Mouse (Mus musculus): ENCODE measurements at regions not wholly inside any gene's neighbourhood (a gene's known extent, or its start where the extent isn't known, plus 50 kb on each side); places are given as distances from the start of the nearest gene placed in this dataset.

DNA sequence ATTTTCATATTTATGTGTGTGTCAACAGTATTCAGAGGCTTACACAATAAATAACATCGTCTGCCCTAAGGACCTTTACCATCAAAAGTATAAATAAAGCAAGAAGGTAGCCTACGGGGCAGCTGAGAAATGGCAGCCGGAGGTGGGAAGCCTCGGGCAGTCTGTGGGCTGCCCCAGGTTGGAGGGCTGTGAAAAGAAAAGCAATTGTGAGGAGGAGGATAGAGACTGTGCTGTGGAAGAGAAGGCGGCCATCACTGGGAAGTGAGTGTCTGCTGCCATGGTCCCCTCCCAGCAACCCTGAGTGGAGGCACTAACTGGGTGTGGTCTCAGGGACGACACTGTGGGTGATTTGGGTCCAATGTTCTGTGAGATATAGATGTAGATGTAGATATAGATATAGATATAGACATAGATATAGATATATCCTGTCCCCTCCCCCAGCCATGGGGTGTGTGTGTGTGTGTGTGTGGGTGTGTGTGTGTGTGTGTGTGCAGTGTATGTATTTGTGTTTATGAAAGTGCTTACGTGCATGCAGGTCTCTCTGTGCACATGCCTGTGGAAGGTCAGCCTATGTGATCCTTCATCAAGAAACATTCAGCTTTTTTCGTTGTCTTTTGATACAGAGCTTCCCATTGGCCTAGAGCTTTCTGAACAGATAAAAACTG, 220.6 kb upstream of the Noct start:
- no peak for DNase-seq (ENCODE audit: low spot score in 2 of 2)

DNA sequence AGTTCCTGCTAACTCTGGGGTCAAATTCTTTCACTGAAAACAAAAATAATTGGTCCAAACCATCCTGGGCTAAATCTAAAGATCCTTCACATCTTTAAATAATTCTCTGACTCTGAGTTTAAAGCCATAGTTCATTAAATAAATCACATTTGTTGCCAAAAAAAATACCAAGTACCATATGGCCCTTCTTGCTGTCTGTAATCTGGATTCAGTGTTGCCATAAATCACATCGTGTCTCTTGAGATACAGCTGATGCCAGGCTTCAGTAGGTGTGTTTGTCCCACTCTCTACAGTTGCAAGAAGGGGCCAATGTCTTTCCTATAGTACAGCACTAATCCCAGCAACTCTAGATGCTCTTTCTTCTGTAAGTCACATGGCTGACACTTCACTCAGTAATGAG, 220.0 kb upstream of the Noct start:
- DNase-seq (ENCODE audit: low spot score in 2 of 2), result no peak

DNA sequence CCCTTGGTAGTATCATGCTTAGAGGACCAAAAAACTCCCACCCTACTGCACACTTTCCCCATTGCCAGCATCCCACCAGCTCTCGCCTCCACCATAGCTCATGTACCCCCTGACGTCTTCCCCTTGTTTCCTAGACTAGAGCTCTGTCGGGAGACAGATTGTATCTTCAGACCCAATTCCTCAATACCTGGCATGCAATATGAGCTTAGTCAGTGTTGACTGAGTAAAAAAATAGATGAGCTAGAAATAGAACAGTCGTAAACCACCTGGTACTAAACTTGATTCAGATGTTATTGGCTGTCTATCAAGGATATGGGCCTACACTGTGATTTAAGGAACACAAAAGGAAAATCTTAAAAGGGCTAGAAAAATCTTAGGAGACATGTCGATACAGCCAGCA, 215.1 kb upstream of the Noct start:
- DNase-seq (ENCODE audit: low spot score in 2 of 2), result no peak

DNA sequence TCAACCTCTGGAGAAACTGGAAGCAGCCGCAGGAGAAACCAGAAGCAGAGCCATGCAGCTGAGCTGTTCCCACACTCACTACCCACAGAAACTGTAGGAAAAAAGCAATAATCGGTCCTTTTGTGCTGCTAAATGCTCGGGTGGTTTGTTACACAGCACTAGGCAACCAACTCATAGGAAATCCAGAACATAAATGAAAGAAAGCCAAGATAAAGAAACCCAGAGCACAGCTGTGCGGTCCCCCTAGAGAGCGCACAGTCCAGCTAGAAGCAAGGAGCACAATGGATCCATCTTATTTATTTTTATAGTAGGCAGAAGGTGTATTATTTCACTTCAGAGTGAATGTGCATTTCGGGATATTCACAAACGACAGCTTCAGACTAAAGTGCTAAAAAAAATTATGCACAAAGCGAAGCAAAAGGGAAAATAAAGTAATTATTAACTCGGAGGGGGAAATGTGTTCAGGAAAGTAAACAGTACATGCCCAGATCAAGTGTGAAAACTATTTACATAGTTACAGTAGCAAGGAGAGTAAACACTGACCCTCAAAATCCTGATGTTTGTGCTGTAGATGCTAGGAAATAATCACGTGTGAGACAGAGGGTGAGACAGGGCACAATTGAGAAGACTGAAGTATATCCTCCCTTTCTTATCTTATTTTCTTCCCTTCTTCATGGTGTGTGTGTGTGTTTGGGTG, 204.4 kb upstream of the Noct start:
- DNase-seq (ENCODE audit: low spot score in 2 of 2), result no peak

DNA sequence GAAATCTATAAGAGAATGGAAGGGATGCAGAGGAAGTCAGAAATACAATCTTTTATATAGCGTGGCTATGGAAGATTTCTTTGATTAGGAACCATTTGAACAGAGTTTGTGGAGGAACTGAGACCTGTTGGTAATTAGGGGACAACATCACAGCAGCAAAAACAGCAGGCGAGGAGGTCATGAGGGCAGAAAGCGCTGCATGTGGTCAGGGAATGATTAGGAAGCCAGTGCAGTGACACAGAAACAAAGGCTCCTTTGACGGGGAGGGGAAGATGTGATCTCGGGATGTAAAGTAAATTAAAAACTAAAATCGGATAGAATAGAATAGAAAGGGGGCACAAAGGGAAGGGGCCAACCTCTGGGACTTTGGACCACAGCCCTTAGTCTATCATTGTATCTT, 199.6 kb upstream of the Noct start:
- no peak for DNase-seq (ENCODE audit: low spot score in 2 of 2)

DNA sequence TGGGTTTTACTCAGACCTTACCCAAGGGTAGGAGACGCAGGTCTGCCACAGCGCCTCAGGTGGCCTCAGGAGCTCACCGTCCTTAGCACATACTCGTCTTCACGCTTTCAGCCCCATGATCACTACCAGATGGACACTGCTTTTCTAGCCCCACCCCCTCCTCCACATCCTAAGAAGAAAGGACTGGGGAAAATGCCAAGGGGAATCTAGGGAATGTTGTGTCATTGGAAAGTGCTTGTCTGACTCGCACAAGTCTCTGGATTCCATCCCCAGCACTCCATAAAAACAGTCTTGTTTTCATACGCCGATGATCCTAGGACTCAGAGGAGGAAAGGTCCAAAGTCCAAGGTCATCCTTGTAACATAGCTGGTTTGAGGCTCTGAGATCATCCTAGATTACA, 192.4 kb upstream of the Noct start:
- DNase-seq (ENCODE audit: low spot score in 2 of 2), result no peak

DNA sequence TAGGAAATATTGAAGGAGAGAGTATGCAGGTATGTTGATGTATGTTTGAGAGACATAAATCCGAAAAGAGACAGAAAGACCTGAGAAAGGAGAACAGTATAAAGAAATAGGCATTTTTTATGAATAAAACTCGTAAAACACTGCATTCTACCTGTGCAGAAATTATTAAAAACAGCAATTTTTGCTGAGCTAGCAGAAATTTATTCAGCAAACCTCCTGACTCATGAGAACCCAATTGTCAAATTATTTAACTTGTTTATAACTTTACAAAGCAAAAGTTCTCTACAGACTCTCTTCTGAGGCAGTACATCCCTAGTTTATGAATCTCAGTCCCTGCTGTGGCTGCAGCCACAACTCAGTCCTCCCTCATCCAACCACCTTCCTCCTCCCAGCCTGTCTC, 191.0 kb upstream of the Noct start:
- no peak for DNase-seq (ENCODE audit: low spot score in 2 of 2)

DNA sequence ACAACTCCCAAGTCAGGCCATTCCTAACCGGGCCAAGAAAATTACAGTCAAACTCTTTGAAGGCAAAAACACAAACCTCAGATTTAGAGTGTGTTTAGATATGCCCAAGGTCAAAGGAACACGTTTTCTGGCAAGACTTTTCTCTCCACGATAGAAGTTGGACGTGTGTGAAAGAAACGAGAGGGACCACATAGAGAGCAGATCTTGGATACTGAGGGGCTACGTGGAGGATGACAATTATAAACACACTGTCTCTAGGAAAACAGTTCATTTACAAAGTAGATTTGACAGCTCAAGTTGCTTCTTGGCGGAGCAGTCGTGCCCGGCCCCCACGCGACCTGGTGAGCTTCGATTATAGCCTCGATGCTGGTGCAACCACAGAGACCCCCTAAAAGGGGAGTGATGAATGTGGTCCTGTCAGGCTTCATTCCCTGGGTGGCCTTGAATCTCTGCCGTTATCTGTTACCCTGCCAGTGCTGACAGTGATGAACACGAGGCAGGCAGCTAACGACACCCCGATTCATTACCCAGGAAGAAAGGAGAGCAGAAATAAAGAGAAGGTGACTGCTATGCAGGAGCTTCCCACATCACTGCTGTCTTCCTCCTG, 187.4 kb upstream of the Noct start:
- no peak for DNase-seq (ENCODE audit: low spot score in 2 of 2)

DNA sequence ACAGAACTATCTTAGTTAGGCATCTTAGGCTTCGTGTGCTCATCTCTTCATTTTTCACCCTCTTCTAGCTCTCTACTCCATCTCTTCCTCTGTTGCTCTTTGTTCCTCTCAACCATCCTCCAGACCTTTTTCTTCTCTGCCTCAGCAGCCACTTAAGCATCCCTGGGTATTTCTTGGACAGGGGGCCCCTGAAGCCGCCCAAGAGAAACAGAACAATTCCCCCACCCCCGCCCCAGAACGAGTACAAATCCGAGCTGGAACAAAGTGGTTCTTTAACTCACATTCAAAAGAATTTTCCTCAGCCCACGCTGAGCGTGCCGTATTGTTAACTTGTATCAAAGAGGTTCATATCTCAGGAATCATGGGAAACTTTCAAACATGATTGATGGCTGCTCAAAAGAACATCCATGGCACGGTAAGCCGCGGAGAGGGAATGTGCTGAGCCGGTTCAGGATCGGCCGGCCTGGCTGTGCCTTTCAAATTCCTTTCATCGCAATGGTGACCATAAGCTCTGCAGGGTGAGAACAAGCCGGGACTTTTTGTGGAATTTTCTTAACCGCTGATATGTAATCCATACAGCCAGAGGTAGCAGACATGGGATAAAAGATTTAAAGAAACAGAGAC, 181.9 kb upstream of the Noct start:
- DNase-seq (ENCODE audit: low spot score in 2 of 2), result no peak

DNA sequence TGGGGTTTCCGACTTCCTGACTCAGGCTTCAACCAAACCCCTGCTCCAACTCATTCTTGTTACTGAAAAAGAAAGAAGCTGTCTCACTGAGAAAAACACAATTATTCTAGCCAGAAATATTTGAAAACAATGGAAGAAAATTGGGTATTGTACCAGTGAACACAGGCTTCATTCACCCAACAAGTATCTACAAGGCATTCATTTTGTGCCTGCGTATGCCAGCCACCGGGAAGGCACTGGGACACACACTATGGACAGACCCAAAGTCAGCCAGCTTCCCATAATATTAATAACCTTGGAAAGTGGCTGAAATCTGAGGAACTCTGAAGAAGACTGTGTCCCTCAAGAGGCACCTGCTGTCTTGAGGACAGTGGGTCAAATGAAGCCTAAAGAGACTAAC, 175.5 kb upstream of the Noct start:
- DNase-seq (ENCODE audit: low spot score in 2 of 2), result no peak

DNA sequence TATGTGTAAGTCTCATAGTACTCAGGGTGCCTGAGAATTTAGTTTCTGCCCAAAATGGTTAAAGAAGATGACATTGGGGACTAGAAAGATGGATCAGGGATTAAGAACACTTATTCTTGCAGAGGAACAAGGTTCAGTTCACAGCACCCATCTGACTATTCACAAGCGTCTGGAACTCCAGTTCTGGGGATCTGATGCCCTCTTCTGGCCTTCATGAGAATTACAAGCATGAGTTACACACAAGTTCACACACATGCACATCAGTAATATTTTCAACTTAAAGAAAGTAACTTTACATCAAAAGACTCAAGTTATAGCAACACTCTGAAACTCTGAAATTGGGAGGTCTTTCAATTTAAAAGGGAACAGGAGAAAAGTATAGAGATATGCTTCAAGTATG, 174.1 kb upstream of the Noct start:
- no peak for DNase-seq (ENCODE audit: low spot score in 2 of 2)

DNA sequence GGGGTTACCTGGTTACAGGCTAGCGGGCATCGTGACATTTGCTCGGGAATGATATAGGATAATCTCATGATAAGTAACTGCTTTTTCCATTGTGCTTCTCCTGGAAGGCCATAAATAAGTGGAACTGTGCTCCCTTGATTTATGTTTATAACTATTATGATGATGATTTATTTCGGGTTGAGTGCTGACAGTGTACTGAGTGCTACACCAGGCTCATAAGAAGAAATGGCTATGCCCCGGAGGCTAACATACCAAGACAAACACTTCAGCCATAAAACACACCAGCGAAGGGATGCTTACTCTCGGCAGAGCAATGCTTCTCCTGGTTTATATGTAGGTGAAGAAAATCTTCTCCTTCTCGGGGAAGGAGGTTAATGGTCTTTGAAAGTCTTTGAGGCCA, 169.2 kb upstream of the Noct start:
- no peak for DNase-seq (ENCODE audit: low spot score in 2 of 2)

DNA sequence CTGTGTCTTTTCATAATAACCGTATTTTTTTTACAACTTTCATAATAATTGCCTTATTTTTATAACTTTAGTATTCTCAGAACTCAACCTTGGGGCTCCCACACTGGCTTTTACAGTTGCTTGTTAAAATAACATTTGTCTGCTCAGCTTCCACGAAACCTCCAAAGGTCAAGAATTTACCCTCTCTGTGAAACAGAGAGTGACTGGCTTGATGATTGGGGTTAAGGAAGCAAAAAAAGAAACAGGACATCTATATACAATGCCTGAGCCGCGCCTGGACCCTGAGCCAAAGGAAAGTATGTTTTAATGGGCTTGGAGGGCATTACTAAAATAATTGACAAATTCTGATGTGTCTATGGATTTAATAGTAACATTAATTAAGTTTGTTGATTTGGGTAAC, 160.0 kb upstream of the Noct start:
- no peak for DNase-seq (ENCODE audit: low spot score in 2 of 2)

DNA sequence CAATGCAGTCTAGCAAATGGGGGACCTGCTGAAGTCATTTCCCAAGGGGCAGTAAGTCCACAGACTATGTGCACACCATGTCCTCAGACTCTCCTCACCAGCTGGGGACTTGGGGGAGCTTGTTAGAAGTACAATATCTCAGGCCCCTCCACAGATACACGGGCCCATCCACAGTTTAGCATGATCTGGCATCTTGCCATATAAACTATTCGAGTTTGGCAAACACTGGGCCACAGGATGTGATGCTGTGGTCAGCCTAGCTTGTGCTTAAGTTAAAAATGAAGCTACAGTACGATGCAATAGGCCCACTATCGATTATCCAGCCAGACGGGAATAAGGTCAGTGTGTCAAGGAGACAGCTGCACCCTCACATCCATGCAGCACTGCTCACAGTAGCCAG, 157.9 kb upstream of the Noct start:
- no peak for DNase-seq (ENCODE audit: low spot score in 2 of 2)

DNA sequence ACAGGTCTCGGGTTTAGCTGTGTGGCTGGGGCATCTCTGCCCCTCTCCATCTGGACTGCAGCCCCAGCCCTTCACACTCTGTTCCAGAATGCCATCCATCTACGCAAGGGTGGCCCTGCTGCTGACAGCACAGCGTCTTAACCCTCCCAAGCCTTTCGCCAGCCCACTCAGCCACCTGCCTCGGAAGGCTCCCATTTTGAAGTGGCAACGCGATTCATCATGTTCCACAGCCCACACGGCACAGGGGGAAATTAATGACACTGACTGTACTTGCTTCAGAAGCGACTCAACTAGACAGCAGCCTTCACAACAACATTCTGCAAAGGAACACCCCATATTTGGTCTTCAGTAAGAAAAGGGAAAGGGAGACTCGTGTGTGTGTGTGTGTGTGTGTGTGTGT, 151.8 kb upstream of the Noct start:
- no peak for DNase-seq (ENCODE audit: low spot score in 2 of 2)

DNA sequence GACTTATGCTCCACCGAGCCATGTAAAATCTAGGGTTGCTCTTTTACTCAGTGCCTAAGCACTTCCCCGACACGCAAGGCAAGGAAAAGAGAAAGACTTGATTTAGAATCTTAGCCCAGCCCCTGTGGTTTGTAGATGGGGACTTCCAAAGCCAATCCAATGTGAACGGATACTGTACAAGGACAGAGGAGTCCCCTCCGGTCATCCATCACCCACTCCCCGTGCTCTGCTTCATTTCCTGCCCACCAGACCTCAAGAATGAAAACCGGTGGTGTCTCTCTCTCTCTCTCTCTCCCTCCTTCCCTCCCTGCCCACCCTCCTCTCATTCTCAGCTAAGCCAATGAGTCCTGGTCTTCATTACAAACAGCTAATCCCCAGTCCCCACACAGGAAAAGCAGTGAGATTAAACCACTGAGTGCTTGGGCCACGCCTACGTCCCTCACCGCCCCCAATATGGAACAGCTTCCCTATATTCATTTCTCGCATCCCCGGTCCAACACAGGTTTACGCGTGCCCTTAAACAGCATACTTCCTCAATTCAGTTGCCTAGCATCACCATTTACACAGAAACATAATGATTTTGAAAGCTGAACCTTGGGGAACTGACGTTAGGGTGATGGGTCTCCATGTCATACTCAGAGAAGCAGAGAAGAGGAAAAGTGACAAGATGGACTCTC, 151.1 kb upstream of the Noct start:
- DNase-seq (ENCODE audit: low spot score in 2 of 2), result no peak

DNA sequence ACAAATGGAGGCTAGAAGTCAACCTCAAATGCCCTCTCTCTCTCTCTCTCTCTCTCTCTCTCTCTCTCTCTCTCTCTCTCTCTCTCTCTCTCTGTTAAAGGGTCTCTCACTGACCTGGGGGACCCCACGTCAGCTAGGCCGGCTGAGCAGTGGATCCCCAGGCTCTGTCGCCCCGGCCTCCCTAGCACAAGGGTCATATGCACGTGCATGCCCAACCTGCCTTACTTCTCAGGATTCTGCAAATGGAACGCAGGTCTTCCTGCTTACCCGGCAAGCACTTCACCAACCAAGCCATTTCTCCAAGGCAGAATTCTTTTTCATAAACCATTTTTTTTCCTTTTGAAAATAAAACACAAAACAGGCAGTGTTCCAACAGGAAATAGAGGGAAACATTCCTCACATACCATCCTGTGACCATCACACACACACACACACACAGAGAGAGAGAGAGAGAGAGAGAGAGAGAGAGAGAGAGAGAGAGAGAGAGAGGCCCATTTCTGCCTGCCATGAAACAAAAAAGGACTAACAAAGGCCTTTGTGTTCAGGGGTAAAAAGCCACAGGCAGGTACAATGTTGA, 150.4 kb upstream of the Noct start:
- DNase-seq (ENCODE audit: low spot score in 2 of 2), result no peak

DNA sequence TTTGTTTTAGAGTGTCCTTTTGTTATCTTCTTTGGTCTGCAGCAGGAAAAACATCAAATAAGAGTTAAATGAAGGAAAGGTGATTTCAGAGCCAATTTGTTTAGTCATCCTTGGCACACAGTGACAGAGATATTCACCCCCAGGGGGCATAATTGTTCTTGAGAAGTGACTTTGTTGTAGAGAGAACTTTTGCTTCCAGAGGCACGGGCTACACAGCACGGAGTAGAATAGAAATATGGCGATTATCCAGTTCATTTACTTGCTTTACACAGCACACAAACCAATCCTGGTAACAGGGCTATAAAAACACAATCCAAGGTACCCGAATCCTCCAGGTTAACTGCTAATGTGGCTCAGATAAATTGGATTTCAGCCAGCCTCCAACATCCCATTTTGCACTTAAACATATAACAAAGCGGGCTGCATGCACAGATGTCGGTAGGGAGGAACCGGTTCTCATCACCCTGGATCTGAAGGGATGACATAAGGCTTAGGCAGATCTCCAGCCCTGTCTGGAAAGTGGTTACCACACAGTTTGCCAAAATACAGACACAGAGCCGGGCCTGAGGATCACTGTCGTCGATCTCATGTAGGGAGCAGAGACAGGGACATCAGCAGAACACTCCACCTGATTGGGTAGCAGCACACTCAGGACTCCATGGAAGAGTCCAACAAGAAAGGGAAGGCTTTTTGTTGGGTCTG, 148.9 kb upstream of the Noct start:
- DNase-seq (ENCODE audit: low spot score in 2 of 2), result peak in 1 of 2 experiments; percentile 43

DNA sequence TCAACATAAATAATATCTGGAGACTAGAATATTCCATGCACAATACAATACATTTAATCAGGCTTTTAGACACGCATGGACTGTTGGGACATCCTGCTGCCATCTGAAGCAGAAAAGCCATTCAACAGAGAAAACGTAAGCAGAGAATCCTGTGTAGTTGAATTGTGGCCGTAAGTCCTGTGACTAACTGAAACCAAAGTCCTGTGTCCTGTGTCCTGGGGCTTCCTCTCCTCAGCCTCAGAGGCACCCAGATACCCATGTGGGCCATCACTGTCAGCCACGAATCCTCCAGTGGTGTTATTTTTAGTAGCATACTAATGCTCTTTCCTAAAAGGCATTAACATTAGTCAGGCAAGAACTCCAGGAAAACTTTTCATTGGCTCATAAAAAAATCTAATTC, 145.8 kb upstream of the Noct start:
- DNase-seq (ENCODE audit: low spot score in 2 of 2), result no peak

DNA sequence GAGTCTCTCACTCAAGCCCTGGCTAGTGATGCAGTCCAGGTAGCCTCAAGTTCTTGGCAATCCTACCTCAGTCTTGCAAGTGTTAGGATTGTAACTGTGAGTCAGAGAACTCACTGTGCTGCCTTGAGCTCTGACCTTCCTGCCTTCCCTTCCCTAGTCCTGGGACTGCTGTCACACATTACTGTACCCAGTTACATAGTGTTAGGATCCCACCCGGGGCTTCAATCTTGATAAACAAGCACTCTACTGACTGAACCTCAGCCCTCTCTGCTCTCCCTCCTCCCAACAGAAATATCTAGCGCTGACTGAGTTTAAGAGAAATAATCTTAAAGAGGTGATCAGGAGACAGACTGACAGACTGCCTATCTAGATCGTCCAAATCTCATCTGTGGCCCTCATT, 143.8 kb upstream of the Noct start:
- DNase-seq (ENCODE audit: low spot score in 2 of 2), result no peak

DNA sequence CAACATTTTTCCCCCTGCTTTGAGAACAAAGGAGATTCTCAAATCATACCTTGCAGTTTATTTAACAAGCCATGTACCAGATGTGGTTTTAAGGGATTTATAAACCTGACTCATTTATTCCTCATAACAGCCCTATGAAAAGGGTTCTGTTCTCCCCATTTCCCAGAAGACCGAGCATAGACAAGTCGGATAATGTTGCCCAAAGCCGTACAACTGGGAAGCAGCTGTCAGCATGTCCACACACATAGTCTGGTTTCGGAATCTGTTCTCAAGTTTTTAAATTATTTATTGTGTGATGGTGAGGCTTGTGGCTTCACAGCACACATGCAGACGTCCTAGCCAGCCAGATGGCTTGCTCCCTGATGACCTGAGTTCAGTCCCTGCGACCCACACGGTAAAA, 143.4 kb upstream of the Noct start:
- DNase-seq (ENCODE audit: low spot score in 2 of 2), result no peak

All from layer of hippocampus, postnatal 10 days (tissue).